Mouse (Mus musculus): Measurements from ENCODE around the gene Maml3. TPM values are rescaled to one million over a fixed set of nuclear protein-coding genes. Genes with fewer than 3 reads are reported as not detected.

The Maml3 gene
- polyA plus RNA-seq, 1 experiment from 2014 or later, result 5.7 TPM

DNA sequence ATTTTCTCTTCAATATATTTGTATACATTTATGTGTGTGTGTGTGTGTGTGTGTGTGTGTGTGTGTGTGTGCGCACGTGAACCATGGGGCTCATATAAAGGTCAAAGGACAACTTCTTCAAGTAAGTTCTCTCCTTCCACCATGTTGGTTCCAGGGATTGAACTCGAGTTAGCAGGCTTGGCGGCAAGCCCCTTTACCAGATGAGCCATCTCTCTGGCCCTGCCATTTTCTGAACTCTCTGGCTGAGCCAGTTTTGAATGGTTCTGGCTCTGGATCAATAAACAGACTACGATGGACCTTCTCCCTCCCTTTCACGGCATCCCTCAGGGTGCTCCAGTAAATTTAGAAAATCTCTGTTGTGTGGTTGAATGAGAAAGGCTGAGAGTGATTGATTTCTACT, 418.1 kb downstream of the Maml3 start:
- WGBS, result 79% methylated on average over 6 of the region's 6 CpGs
- Histone ChIP-seq H3K4me2 (ENCODE audit: low read length) (no peak overlapping the region), H3K4me1 (ENCODE audit: control insufficient read depth, insufficient read depth, low read length) (no peaks in the 10 kb centered on the region), H3K4me3 (ENCODE audit: low read depth, low read length) (no peak overlapping the region), H3K27me3 (ENCODE audit: control insufficient read depth, insufficient read depth, low read depth, low read length) (no peaks in the 10 kb centered on the region), H3K36me3 (ENCODE audit: control insufficient read depth, insufficient read depth, low read length) (peaks cover 16% of the 10 kb centered on the region), H3K9me3 (replicated peaks; ENCODE audit: control insufficient read depth, low read length, poor library complexity, severe bottlenecking) (no peaks in the 10 kb centered on the region), H3K9ac (ENCODE audit: low read depth, low read length) (no peak overlapping the region), H3K27ac (ENCODE audit: low read length) (no peak overlapping the region)
- no peak for ATAC-seq

DNA sequence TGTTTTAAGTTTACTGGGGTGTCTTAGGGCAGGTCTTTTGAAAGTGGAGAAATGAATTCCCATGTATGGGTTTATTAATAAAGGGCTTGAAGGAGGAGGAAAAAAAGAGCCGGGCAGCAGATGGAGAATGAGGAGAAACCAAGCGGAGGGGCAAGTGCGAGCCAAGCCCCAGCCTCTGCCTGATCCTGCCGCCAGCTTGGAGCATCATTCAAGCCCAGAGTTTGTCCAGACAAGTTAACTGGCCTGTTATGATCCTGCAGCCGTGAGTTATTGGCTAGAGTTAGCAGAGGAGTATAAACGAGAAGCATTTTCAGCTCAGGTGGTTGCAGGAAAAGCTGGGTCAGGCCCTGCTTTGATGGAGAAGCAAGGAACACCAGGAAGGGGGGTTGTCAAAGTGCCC, 418.6 kb downstream of the Maml3 start:
- Histone ChIP-seq H3K27ac (ENCODE audit: low read length) (no peak overlapping the region), H3K4me2 (ENCODE audit: low read length) (no peak overlapping the region), H3K36me3 (ENCODE audit: control insufficient read depth, insufficient read depth, low read length) (peaks cover 16% of the 10 kb centered on the region), H3K9me3 (replicated peaks; ENCODE audit: control insufficient read depth, low read length, poor library complexity, severe bottlenecking) (no peaks in the 10 kb centered on the region), H3K4me3 (ENCODE audit: low read depth, low read length) (no peak overlapping the region), H3K27me3 (ENCODE audit: control insufficient read depth, insufficient read depth, low read depth, low read length) (no peaks in the 10 kb centered on the region), H3K9ac (ENCODE audit: low read depth, low read length) (no peak overlapping the region), H3K4me1 (ENCODE audit: control insufficient read depth, insufficient read depth, low read length) (no peaks in the 10 kb centered on the region)
- WGBS, result 92% methylated on average over 6 of the region's 6 CpGs
- ATAC-seq, result no peak

GRCm38 (mm10) chr3:51685539-51685938, 419.3 kb downstream of the Maml3 start:
- ATAC-seq, result no peak

DNA sequence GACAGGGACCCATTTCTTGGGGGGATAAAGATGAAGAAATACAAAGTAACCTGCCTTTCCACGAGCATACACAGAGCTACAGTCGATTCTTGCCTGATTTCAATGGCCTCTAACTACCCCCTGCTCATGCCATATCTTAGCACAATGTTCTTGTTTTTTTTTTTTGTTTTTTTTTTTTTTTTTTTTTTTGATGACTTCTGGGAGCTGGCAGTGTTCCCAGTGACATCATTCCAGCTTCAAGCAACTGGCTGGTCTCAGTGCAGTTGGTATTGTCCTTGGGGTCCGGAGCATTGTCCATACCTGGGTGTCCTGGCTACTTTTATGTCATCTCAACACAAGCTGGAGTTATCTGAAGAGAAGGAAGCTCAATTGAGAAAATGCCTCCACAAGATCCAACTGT, 429.9 kb downstream of the Maml3 start:
- Histone ChIP-seq H3K4me1 (ENCODE audit: control insufficient read depth, insufficient read depth, low read length) (no peaks in the 10 kb centered on the region), H3K27ac (ENCODE audit: low read length) (no peak overlapping the region), H3K36me3 (ENCODE audit: control insufficient read depth, insufficient read depth, low read length) (no peaks in the 10 kb centered on the region), H3K9me3 (replicated peaks; ENCODE audit: control insufficient read depth, low read length, poor library complexity, severe bottlenecking) (no peaks in the 10 kb centered on the region), H3K4me2 (ENCODE audit: low read length) (no peak overlapping the region), H3K27me3 (ENCODE audit: control insufficient read depth, insufficient read depth, low read depth, low read length) (no peaks in the 10 kb centered on the region), H3K4me3 (ENCODE audit: low read depth, low read length) (no peak overlapping the region), H3K9ac (ENCODE audit: low read depth, low read length) (no peak overlapping the region)
- ATAC-seq, result no peak
- WGBS, result 85% methylated on average over 3 of the region's 3 CpGs

More at GRCm38 (mm10) chr3:51685539-51685938, 419.3 kb downstream of the Maml3 start:
- H3K27me3 ChIP-seq (ENCODE audit: control insufficient read depth, insufficient read depth, low read depth, low read length), result no peaks in the 10 kb centered on the region
- no peaks in the 10 kb centered on the region for H3K4me1 ChIP-seq (ENCODE audit: control insufficient read depth, insufficient read depth, low read length)
- H3K27ac ChIP-seq (ENCODE audit: low read length), result no peak overlapping the region
- peaks cover 16% of the 10 kb centered on the region for H3K36me3 ChIP-seq (ENCODE audit: control insufficient read depth, insufficient read depth, low read length)
- H3K4me2 ChIP-seq (ENCODE audit: low read length), result no peak overlapping the region
- H3K9ac ChIP-seq (ENCODE audit: low read depth, low read length), result no peak overlapping the region
- no peaks in the 10 kb centered on the region for H3K9me3 ChIP-seq (replicated peaks; ENCODE audit: control insufficient read depth, low read length, poor library complexity, severe bottlenecking)
- H3K4me3 ChIP-seq (ENCODE audit: low read depth, low read length), result no peak overlapping the region
- 96% methylated on average over 6 of the region's 6 CpGs for WGBS

- 78% methylated on average over 21 of the region's 21 CpGs for WGBS
- H3K27ac ChIP-seq (ENCODE audit: low read length), result no peak overlapping the region
- no peaks in the 10 kb centered on the region for H3K27me3 ChIP-seq (ENCODE audit: control insufficient read depth, insufficient read depth, low read depth, low read length)
- ATAC-seq, result no peak
- no peaks in the 10 kb centered on the region for H3K9me3 ChIP-seq (replicated peaks; ENCODE audit: control insufficient read depth, low read length, poor library complexity, severe bottlenecking)
- H3K4me2 ChIP-seq (ENCODE audit: low read length), result no peak overlapping the region
- H3K4me3 ChIP-seq (ENCODE audit: low read depth, low read length), result no peak overlapping the region
- H3K4me1 ChIP-seq (ENCODE audit: control insufficient read depth, insufficient read depth, low read length), result no peaks in the 10 kb centered on the region
- no peak overlapping the region for H3K9ac ChIP-seq (ENCODE audit: low read depth, low read length)
- no peaks in the 10 kb centered on the region for H3K36me3 ChIP-seq (ENCODE audit: control insufficient read depth, insufficient read depth, low read length)
These were observed 431.3 kb downstream of the Maml3 start for GRCm38 (mm10) chr3:51673408-51674086.

DNA sequence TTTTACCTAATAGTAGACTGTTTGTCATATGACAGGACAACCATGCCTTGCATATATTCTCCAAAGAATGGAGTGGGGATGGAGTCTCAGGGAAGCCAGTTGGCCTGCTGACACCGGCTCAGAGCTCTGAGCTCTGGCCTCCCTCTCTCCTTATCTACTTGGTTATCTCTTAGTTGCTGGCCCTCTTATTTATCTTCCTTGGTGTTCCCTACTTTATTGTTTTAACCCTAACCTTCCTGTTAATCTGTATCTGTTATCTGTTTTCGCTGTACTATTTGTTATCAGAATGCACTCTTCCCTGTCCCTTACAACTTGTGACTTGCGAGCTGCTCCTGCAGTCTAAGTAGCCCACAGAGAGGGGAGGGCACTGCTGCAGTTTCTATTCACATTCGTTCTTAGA, 432.2 kb downstream of the Maml3 start:
- no peaks in the 10 kb centered on the region for H3K9me3 ChIP-seq (replicated peaks; ENCODE audit: control insufficient read depth, low read length, poor library complexity, severe bottlenecking)
- H3K27me3 ChIP-seq (ENCODE audit: control insufficient read depth, insufficient read depth, low read depth, low read length), result no peaks in the 10 kb centered on the region
- no peak overlapping the region for H3K4me2 ChIP-seq (ENCODE audit: low read length)
- H3K9ac ChIP-seq (ENCODE audit: low read depth, low read length), result no peak overlapping the region
- no peaks in the 10 kb centered on the region for H3K36me3 ChIP-seq (ENCODE audit: control insufficient read depth, insufficient read depth, low read length)
- H3K27ac ChIP-seq (ENCODE audit: low read length), result no peak overlapping the region
- WGBS, result 62% methylated on average over 4 of the region's 4 CpGs
- no peak for ATAC-seq
- H3K4me1 ChIP-seq (ENCODE audit: control insufficient read depth, insufficient read depth, low read length), result no peaks in the 10 kb centered on the region
- H3K4me3 ChIP-seq (ENCODE audit: low read depth, low read length), result no peak overlapping the region

DNA sequence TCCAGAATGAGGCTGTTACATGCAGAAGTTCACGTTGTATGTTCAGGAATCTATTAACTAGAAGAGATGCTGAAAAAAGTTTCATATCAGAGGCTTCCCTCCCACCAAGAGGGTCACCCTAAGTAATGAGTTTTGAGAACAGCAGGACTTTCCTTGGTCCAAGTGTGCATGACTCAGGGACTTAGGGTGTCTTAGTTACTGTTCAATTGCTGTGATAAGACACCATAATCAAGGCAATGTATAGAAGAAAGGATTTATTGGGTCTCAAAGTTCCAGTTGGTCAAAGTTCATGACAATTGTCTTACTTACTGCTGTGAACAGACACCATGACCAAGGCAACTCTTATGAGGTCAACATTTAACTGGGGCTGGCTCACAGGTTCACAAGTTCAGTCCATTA, 433.8 kb downstream of the Maml3 start:
- H3K9ac ChIP-seq (ENCODE audit: low read depth, low read length), result no peak overlapping the region
- no peaks in the 10 kb centered on the region for H3K4me1 ChIP-seq (ENCODE audit: control insufficient read depth, insufficient read depth, low read length)
- ATAC-seq, result no peak
- H3K27me3 ChIP-seq (ENCODE audit: control insufficient read depth, insufficient read depth, low read depth, low read length), result no peaks in the 10 kb centered on the region
- H3K27ac ChIP-seq (ENCODE audit: low read length), result no peak overlapping the region
- no peak overlapping the region for H3K4me3 ChIP-seq (ENCODE audit: low read depth, low read length)
- H3K4me2 ChIP-seq (ENCODE audit: low read length), result no peak overlapping the region
- no peaks in the 10 kb centered on the region for H3K9me3 ChIP-seq (replicated peaks; ENCODE audit: control insufficient read depth, low read length, poor library complexity, severe bottlenecking)
- 68% methylated on average over 1 of the region's 1 CpGs for WGBS
- no peaks in the 10 kb centered on the region for H3K36me3 ChIP-seq (ENCODE audit: control insufficient read depth, insufficient read depth, low read length)

- 72% methylated on average over 5 of the region's 5 CpGs for WGBS
- Histone ChIP-seq H3K4me2 (ENCODE audit: low read length) (no peak overlapping the region), H3K9ac (ENCODE audit: low read depth, low read length) (no peak overlapping the region), H3K9me3 (replicated peaks; ENCODE audit: control insufficient read depth, low read length, poor library complexity, severe bottlenecking) (no peaks in the 10 kb centered on the region), H3K4me1 (ENCODE audit: control insufficient read depth, insufficient read depth, low read length) (no peaks in the 10 kb centered on the region), H3K27me3 (ENCODE audit: control insufficient read depth, insufficient read depth, low read depth, low read length) (no peaks in the 10 kb centered on the region), H3K27ac (ENCODE audit: low read length) (no peak overlapping the region), H3K4me3 (ENCODE audit: low read depth, low read length) (no peak overlapping the region), H3K36me3 (ENCODE audit: control insufficient read depth, insufficient read depth, low read length) (no peaks in the 10 kb centered on the region)
- ATAC-seq, result no peak
These were observed 434.3 kb downstream of the Maml3 start for GRCm38 (mm10) chr3:51670414-51671070.

DNA sequence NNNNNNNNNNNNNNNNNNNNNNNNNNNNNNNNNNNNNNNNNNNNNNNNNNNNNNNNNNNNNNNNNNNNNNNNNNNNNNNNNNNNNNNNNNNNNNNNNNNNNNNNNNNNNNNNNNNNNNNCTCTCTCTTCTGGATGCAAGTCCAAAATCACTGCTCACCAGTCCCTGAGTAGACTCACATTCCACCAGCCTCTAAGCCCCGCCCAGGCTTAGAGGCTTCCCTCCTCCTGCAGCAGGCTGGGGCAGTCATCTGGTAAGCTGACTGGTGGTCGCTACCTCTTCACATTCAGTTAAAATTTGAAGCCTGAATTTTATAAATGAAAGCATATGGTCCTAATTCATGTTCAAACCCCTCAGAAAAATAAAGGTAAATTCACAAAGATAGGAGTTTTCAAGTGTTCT, 436.3 kb downstream of the Maml3 start:
- Histone ChIP-seq H3K27me3 (ENCODE audit: control insufficient read depth, insufficient read depth, low read depth, low read length) (no peaks in the 10 kb centered on the region), H3K27ac (ENCODE audit: low read length) (no peak overlapping the region), H3K9me3 (replicated peaks; ENCODE audit: control insufficient read depth, low read length, poor library complexity, severe bottlenecking) (no peaks in the 10 kb centered on the region), H3K36me3 (ENCODE audit: control insufficient read depth, insufficient read depth, low read length) (no peaks in the 10 kb centered on the region), H3K4me3 (ENCODE audit: low read depth, low read length) (no peak overlapping the region), H3K4me2 (ENCODE audit: low read length) (no peak overlapping the region), H3K4me1 (ENCODE audit: control insufficient read depth, insufficient read depth, low read length) (no peaks in the 10 kb centered on the region), H3K9ac (ENCODE audit: low read depth, low read length) (no peak overlapping the region)
- ATAC-seq, result no peak
- 39% methylated on average over 2 of the region's 2 CpGs for WGBS
